Mouse (Mus musculus) urinary bladder, postnatal 0 days (tissue): ENCODE data around the gene Xpc. TPM values are rescaled to one million over a fixed set of nuclear protein-coding genes. Genes with fewer than 3 reads are reported as not detected.

Experiments
- polyA plus RNA-seq: library from polyadenylated mRNA; unstranded; fragments of >200 nt; fragmentation: Nextera tagmentation; extraction: Ambion mirVana; gene quantifications from 2 replicates; pipeline ENCODE4 v1.2.1, GENCODE M21; 2015

Xpc gene
- 14.2 and 14.6 TPM in 2 replicates for polyA plus RNA-seq

GRCm38 (mm10) chr6:91515545-91516449 is at the start of gene Xpc, which contains the start of gene Lsm3:
Xpc (minus strand) TSS chr6:91515888.
Lsm3 (plus strand) TSS chr6:91515928.

GRCm38 (mm10) chr6:91472868-91473804 is 42.6 kb downstream of the Xpc start, which contains the start of the genes Chchd4 and Tmem43:
Chchd4 (minus strand) TSS chr6:91473546.
Tmem43 (plus strand) TSS chr6:91473703.

Other genes with a start within 250 kb of the Xpc start
- not detected in 2 replicates for gene Wnt7a, start 104.5 kb downstream of the Xpc start, polyA plus RNA-seq
- 11.6 and 13.5 TPM in 2 replicates for gene Chchd4, start 42.3 kb downstream of the Xpc start, polyA plus RNA-seq
- 58.0 and 59.4 TPM in 2 replicates for gene Tmem43, start 42.2 kb downstream of the Xpc start, polyA plus RNA-seq
- 112 and 121 TPM in 2 replicates for gene Lsm3, start within 50 bp of the Xpc start, polyA plus RNA-seq
- gene Slc6a6, start 168.2 kb upstream of the Xpc start, polyA plus RNA-seq, result 52.2 and 67.1 TPM in 2 replicates